Mouse (Mus musculus) brain, adult 2 months (tissue): ENCODE data around the gene Glb1.

Experiments
- DNase-seq: peaks from one replicate; pipeline ENCODE4 v3.0.0; 2011; ENCODE audit warnings: low read depth, low spot score

The Glb1 gene

DNA sequence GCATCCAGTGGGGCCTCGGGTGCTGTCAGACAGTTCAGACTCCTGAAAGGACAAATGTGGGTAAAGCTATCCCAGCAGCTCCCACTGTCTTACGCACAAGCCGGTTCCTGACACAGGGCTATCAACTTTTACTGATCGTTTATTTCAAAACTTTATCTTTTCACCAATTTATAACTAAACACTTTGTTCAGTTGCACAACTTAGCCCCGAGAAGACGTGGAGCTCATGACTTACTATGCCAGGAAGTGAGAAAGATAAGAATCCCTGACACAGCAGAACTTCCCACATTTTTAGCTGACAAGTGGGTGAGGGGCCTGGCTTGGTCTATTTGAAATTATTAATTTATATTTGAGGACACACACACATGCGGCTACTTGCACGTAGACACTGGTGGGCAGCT lies 6.2 kb upstream of the Glb1 start:
- no peak for DNase-seq

DNA sequence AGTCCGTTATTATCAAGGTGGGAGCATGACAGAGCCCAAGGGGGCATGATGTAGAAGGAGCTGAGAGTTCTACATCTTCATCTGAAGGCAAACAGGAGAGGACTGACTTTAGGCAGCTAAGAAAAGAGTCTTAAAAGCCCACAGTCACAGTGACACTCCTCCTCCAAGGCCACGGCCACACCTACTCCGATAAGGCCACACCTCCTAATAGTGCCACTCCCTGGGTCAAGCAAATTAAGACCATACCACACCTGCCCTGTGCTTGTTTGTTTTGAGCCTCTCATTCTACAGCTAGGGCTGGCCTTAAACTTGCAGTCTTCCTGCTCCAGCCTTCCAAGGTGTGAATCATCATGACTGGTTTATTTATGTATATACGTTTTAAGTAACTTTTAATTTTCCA lies 5.6 kb upstream of the Glb1 start:
- DNase-seq: no peak

DNA sequence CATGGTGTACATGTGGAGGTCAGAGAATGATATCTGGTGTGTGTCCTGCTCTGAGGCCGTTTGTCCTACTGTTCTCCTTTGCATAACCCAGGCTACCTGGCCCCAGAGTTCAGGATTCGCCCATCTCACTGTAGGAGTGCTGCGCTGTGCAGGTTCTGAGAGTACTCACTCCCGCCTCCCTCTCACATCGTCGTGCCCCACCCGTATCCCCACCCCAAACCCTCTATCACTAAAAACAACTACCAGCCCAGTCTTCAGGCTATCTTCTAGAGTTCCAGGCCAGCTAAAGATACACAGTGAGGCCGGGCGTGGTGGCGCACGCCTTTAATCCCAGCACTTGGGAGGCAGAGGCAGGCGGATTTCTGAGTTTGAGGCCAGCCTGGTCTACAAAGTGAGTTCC lies 1.2 kb upstream of the Glb1 start:
- no peak for DNase-seq

DNA sequence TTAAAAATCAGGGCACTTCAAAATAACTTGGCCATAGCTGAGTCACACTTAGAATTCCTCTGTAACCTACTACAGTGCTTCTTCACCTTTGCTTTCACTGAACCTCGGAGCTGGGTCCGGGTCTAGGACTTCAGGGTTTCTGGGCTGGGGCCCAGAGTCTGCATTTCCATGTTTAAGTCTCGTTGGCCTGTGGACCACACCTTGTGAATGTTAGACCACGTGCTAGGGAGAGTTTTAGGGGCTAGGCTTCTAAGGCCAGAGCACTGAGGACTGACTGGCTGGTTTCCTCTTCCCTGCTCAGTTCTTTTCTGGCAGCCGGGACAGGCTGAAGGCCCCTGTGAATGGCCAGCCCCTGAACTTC lies 308 bp upstream of the Glb1 start:
- DNase-seq: no peak

DNA sequence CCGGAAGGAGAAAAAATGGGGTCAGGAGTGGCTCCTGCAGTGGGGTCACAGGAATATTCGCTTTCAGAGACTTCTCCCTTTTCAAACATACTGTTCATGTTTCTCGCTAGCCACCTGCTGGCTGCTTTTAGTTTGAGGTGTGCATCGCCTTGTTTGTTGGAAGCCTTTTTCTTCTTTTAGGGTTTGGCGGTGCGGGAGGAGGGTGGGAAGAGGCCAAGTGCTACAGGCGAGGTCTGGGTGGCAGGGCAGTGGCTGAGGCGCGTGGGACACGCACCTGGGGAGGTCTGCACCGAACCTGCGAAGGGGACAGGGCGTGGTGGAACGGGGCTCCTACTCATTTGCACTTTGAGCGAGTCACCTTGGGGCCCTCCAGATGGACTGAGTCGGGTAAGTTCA lies 807 bp downstream of the Glb1 start:
- peak; percentile 59 for DNase-seq

DNA sequence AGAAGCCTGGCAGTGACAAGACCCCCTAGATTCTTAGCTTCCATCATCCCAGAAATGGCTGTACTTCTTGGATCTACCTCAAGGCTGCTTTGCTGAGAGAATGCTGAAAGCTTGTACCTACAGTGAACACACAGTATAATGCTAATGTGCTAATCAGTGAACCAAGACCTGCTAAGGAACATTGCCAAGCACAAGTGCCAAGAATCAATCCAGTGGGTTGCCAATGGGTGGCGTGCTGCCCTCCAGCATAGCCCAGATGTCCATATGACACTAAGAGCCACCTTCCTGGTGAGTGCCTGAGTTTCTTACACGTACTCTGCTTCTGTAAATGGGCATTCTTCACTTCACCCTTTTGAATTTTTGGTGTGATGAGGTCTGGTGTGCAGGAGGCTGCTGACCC lies 6.8 kb downstream of the Glb1 start:
- DNase-seq: no peak

DNA sequence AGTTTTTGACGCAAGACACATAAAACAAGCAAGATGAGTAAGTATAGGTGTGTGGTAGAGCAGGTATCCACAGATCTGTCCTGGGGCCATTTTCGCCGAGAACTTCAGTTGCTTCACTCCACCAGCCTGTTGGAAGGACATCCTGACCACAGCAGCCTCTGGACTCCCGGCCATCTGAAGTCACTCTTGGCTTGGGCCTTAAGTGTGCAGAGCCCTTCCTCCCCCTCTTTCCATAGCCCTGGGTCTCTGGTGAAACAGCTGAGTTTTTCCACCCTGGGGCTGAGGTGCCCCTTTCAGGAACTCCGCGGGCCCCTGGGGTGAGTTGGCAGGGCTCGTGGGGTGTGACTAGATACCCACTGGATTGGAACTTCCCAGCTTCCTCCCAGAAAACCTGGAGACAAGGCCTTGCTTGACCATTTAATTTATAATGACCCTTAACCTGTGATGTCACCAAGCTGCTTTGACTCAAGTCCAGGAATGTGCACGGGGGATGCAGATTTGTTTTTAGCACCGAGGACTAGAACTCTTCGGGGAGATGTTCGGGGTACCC lies 9.5 kb downstream of the Glb1 start:
- DNase-seq: no peak

DNA sequence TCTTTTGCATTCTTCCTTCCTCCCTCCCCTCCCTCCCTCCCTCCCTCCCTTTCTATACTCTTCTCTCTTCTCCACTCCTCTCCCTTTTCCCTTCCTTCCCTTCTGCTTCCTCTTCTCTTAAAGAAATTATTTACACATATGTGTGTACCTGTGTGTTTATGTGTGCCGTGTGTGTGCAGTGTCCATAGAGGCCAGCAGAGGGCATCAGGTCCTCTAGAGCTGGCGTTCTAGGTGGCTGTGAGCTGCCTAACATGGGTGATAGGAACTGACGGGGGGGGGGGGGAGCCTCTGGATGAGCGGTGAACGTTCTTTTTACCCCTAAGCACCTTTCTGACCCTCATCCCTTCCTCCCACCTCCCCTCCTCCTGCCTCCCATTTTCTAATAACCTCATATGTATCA lies 10.4 kb downstream of the Glb1 start:
- DNase-seq: no peak

DNA sequence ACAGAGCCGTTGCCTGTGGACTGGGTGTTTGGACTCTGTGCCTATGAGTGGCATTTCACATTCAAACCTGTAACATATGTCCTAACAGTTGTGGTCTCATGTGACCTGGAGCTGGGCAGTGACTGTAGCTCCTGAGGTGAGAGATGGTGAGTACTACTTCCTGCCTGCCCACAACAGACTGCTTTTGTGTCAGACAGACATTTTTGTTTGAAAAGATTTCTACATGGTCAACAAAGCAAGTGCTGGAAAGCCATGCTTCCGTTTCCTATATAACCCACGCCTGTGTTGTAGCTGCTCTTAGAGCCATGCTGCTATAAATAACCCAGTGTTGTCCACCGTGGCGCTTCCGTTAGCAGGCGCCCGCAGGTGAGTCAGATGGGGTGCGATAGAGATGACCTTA lies 11.5 kb downstream of the Glb1 start:
- no peak for DNase-seq

DNA sequence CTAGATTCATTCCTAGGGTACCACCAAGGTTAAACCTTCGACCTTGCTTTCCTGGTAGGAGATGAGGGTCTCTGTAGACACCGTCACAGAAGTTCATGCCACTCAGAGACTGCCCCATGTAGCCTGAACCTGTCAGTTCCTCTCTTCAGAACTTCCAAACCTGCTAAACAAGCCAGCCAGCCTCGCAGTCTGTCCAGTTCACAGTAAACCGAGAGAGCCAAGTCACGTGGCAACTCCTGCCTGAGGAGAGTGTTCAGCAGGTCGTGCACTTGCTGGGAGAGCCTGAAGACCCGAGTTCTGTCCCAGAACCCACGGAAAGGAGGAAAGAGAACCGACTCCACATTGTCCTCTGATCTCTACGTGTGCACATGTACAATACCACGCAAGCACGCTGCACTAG lies 13.0 kb downstream of the Glb1 start:
- no peak for DNase-seq

DNA sequence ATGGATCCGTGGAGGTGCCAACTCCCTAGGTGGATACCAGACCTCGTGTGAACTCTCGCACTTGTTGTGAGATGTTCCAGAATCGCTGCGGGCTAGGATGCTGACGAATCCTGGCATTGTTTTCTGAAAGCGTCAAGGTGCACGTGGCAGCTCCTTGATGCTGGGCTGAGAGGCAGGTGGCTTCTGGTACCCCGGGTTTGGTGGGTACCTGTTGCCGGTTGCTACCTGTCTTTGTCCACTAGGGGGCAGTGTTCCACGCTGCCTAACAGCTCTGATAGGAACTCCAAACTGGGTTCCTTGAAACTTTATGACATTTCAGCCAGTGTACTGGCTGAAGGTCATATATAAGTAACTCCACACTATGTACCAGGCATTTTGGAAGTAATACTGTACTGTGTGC lies 14.8 kb downstream of the Glb1 start:
- peak; percentile 55 for DNase-seq

DNA sequence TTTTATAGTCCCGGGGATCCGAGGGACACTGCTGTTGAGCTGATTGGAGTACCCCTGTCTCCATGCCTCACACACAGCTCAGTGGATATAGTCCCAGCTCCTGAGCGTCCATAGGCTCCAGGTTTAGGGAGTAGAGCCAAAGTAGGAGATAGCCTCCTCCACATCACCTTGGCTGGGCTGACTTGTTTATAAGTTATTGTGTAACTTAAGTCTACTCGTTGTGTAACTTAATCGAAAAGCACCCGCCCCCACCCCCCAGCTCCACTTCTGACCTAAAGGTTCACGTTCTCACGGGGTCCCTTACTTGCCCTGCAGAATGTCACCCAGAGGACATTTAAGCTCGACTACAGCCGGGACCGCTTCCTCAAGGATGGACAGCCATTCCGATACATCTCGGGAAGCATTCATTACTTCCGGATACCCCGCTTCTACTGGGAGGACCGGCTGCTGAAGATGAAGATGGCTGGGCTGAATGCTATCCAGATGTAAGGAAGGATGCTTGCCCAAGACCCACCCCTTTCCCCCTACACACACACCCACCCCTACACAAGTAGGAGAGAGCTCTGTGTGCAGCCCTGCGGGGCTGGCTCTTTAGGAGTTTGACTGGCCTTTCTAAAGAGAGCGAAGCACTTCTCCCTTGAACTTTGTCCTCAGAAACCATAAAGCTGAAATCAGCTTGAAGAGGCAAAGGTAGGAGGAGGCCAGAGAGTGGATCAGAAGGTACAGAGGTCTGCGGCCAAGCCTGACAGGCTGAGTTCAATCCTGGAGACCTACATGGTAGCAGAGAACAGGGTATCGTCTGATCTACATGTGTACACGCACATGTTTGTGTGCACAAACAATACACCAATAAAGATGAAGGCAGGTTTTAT lies 16.0 kb downstream of the Glb1 start:
- no peak for DNase-seq

DNA sequence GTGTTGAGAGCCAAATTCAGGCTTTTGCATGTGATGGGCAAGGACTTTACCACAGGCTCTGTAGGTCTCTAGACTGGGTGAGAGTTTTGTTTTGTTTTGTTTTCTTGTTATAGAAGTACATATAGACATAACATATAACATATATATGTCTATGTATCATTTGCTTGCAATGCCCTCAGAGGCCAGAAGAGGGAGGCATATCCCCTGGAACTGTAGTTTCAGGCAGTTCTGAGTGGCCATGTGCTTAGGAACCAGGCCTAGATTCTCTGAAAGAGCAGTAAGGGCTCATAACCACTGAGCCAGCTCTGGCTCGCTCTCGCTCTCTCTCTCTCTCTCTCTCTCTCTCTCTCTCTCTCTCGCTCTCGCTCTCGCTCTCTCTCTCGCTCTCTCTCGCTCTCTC lies 17.3 kb downstream of the Glb1 start:
- peak; percentile 33 for DNase-seq

DNA sequence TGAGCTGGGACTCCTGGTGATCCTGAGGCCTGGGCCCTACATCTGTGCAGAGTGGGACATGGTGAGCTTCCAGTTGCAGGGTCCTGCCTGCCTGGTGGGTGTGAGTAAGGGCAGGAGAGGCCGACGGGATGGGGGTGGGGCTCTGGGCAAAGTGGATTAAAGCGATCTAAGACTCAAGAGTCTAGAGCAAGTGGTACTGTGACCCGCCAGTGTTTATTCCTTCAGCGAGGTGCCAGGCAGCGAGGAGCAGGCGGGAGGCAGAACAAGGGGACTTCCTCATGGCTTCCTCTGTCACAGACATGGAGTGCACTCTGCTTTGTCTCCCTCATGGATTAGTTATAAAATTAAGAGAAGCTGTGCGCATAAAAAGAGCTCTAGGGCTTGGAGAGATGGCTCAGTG lies 19.6 kb downstream of the Glb1 start:
- DNase-seq: no peak

DNA sequence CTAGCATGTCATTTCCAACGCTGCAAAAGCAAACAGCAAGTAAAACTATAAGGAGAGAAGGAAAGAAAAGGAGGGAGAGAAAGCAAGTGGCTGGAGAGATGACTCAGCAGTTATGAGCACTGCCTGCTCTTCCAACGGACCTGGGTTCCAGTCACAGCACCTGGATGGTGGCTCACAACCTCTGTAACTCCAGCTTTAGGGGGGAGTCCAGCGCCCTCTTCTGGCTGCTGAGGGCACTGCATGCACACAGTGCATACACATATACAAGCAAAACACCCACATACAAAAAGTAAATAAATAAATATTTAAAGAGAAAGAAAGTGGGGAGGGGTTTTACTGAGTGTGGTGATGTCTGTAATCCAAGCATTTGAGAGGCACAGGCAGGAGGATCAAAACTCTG lies 20.2 kb downstream of the Glb1 start:
- no peak for DNase-seq

DNA sequence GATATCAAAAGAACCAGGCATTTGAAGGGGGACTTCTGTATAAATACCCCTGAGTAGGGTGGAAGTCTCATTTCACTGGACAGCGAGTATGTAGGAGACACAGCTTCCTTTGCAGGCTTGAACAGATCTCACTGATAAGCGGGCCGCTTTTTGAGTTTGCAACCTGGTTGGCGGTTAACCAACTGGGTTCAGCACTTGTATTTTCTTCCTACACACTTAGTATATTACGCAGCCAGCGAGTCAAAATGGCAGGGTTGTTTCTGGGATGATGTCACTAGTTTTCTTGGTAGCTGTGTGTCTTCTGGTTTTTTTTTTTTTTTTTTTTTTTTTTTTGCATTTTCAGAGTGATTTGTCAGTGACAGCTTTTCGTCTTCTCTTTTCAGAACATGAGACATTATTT lies 20.9 kb downstream of the Glb1 start:
- no peak for DNase-seq

DNA sequence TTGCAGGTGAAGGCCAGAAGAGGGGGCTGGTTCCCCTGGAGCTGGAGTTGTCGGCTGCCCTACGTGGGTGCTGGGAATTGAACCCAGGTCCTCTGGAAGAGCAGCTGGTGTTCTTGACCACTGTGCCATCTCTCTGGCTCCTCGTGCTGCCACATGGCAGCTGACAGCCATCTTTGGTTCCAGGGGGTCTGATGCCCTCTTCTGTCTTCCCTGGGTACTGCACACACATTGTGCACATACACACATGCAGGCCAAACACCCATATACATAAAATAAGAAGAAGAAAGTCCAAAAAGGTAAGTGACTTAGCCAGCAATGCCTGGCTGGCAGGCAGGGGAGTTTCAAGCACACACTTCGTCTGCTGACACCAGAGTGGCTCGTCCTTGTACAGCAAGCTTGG lies 24.7 kb downstream of the Glb1 start:
- DNase-seq: no peak

DNA sequence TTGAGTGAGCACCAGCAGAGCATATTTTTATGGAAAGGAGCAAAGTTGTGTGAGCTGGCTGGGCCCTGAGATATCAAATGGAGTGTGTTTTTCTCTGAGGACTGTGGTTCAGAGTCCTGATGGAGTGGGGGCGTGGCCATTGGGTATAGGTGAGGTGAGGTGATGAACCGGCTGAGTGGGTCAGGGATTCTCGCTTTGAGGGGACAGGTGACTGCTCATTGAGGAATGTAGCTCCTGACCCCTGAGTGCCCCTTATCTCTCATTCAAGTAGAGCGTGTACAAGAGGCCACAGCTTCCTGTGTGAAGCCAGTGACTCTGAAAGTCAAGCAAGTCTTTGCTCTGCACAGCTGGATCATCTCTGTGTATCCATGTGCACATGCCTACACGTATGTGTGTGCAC lies 25.3 kb downstream of the Glb1 start:
- DNase-seq: no peak

DNA sequence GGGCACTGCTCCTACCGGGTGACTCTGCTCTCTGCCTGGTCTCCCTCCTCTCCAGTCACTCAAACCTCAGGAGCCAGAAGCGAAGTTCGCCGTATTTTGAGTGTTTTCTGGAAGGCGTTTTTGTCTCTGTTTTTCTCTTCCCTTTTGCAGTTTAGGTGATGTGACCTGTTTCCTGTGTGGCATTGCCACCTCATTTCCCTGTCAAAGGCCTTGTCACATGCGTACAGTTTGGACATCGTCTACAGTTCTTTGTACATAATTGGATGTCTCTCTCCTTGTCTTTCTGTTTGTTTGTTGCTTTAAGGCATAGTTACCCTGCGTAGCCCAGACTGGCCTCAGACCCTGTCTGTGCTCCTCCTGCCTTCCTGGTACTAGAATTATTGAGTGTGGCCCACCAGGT lies 26.5 kb downstream of the Glb1 start:
- DNase-seq: no peak

DNA sequence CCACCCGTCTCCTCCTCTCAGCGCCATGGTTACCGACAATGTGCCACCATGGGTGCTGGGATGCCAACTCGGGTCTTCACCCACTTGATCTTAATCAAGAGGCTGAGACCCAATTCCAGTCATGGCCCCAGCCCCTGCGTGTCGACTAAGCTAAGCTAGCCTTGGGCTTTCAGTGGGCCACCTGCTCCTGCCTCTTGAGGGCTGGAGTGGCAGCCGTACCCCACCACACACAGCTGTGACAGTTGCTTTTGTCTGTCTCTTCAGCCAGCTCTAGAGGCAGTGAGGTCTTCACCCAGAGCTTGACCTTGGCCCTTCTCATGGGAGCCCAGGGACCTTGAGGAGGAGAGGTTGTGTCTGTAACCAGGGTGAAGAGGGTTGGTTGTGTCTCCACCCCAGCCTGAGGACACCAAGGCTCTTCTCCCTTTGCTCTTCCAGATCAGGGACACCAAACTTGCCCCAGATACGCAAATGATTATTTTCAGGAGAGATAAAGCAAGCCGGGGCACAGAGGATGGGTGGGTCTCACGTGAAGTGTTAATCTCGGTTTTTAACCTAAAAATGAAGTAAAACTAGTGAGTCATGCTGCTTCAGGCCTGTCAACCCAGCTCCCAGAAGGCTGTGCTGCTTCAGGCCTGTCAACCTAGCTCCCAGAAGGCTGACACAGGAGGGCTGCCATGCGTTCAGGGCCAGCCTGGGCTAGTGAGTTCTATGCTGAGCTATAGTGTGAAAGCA lies 27.4 kb downstream of the Glb1 start:
- no peak for DNase-seq

DNA sequence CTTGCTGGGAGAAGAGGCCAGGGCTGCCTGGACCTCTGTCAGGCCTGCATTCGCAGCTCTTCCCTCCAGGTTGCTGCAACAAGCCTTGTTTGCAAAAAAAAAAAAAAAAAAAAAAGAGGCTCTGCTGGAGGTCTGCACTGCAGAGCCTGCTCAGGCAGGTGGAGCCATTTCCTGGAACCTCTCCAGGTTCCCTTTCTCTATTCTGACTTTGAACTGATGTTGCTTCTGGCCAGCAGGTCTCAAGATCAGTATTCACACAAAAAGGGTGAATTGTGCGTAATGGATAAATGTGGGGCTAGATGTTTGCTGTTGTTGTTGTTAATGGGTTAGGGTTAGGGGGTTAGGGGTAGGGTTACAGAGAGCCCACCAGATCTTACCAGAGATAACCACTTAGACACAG lies 34.8 kb downstream of the Glb1 start:
- DNase-seq: no peak

DNA sequence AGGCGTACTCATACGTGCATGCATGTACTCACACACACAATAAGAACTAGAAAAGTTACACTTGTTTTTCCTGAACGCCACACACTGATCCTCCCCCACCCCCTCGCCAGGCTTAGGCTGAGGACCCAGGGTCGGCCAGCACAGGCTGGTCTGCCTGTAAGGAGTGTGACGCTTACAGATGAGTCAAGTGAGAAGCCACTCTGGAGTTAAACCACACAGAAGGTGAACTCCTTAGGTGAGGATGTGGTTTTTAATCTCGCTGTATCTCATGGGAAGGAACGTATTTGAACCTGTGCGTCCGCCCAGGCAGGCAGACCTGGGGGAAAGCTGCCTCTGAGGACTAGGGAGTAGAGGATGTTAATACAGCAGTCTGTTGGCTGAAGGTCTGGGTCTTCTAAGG lies 39.7 kb downstream of the Glb1 start:
- no peak for DNase-seq

DNA sequence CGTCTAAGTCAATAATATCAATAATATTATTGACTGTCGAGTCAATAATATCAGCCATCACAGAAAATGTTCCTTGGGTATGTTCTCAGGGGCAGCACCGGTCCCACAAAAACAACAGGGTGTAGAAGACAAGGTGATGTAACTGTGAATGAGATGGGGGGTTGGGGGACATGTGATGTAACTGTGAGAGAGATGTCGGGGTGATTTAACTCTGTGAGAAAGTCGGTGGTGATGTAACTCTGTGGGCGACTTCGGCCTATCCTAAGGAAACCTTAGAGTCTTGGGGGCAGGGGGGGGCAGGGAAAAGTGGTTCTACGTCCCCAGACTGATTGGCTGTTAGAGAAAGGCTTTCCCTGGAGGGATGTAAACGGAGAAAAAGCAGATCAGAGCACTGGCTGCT lies 41.3 kb downstream of the Glb1 start:
- no peak for DNase-seq
